Mouse (Mus musculus): ENCODE data around the gene Iqcg.

DNA sequence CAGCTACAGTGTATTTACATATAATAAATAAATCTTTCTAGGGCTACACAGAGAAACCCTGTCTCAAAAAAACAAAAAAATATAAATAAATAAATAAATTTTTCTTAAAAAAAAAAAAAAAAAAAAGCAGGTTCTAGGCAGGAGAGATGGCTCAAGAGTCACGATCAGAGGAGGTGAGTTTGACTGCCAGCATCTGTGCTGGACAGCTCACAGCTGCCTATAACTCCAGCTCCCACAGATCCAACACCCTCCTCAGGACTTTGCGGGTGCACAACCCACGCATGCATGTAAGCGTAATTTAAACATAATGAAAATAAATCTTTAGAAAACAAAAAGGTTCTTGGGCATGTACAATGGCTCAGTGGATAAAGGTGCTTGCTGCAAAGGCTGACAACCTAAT is 20.0 kb downstream of the Iqcg start:
- TF ChIP-seq POLR2A (IDR thresholded peaks at IDR 0.05; ENCODE audit: low read depth, low read length), result no peak
- TF ChIP-seq CHD2 (IDR thresholded peaks at IDR 0.05; ENCODE audit: low read length), result no peak
- no peak for TF ChIP-seq NELFE (IDR thresholded peaks at IDR 0.05; ENCODE audit: low read depth, low read length)
